Mouse (Mus musculus) small intestine, adult 2 months (tissue): ENCODE measurements around the gene Camk2d.

Experiments
- CTCF ChIP-seq: fragments of 200-500 bp; IDR thresholded peaks from 2 replicates; pipeline ENCODE4 v1.5.1; 2012; ENCODE audit warnings: low read depth, mild to moderate bottlenecking, control low read depth, inconsistent platforms, low read length, moderate library complexity, mixed read lengths; ENCODE audit not compliant: insufficient replicate concordance, insufficient read length; ENCODE audit errors: extremely low read depth
- POLR2A ChIP-seq: fragments of 200-500 bp; IDR thresholded peaks from 2 replicates; pipeline ENCODE4 v1.6.1; 2012; ENCODE audit warnings: low read depth, mild to moderate bottlenecking, control low read depth, inconsistent platforms, low read length, moderate library complexity

DNA sequence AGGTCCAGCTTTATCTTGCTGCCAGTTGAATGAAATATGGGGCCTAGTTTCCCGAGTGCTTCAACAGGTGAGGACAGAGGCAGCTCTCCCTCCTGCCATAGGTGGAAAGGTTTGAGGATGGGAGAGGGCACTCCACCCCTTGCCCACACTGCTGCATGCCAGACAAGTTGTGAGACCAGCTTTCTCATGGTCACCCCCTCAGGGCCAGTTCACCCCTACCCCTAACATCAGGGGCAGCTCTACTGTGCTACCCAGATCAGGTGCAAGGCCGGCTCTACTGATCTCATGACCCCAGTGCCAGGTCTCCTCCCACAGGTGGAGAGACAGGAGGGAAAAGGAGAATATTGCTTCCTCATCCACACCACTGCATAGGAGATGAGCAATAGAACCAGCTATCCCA is 136.2 kb downstream of the Camk2d start:
- TF ChIP-seq CTCF (no peak), POLR2A (no peak)
